Mouse (Mus musculus) cerebellum, adult 2 months (tissue): Measurements from ENCODE around the gene Draxin.

Experiments used
- CTCF ChIP-seq: fragments of 200-500 bp; IDR thresholded peaks from 2 replicates; pipeline ENCODE4 v1.5.1; 2011; ENCODE audit warnings: low read depth, mild to moderate bottlenecking, control low read depth, low read length, moderate library complexity, borderline replicate concordance; ENCODE audit not compliant: insufficient read depth
- POLR2A ChIP-seq: fragments of 200-500 bp; IDR thresholded peaks from 2 replicates; pipeline ENCODE4 v1.6.1; 2011; ENCODE audit warnings: low read length, control low read depth, borderline replicate concordance; ENCODE audit not compliant: insufficient read depth

DNA sequence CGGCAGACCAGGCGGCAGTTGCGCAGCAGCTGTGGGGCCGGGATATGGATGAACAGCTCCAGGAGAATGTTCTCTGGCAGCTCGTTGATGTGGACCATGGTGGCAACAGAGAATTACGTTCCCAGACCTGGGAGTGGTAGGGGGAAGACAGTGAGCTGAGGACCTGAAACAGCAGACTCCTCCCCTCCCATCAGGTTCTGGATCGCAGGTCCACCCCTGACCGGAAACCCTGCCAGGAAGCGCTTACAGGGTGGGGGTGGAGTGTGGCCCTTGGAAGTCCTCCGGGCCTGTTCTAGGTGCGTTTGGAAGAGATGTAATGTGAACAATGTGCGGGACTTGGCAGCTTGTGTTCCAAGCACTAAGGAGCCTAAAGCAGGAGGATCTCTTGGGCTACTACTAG is 19.0 kb upstream of the Draxin start:
- TF ChIP-seq CTCF (no peak), POLR2A (no peak)
